Mouse (Mus musculus): Measurements from ENCODE around the gene Exo5.
A peak's percentile ranks its signal among the peaks of the same experiment; 100 is the strongest.

Gene Exo5

DNA sequence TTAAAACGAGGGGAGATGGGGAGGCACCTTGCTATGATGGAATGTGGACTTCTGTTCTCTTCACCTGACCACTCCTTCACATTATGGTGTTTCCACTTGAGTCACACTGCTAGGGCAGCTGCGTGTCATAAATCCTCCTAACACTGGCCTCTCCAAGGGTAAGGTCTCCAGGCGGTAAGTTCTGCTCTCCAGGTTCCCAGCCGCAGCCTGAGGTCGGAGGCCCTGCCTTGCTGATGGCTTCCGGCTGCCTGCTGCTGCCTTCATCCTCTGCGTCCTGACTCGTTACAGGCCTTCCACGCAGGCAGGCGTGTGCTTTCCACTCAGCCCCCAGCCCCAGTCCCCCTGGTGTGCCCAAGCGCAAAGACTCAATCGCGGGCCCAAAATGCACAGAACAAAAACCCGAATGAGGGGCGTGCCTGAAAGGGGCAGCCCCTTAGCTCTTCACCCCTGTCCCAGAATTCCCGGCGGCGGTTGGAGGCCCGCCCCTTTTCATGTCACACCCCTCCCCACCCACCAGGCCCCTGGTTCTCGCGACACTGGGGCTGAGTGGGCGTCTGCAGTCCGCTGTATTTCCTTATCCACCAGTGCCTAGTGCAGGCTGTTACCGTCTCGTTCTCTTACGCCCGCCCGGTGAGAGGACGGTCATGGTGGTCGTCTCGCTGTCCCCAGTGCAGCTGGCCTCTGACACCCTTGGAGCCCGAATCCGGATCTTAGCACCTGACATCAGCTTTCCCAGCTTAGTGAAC, at the start of gene Exo5:
TSS of gene Exo5 (minus strand) at position 464 of the 746 bp plus-strand sequence.
- peak; percentile 96 for DNase-seq (ENCODE audit: low spot score)

GRCm38 (mm10) chr4:120971842-120972241, 47.0 kb upstream of the Exo5 start:
- DNase-seq (ENCODE audit: low spot score), result no peak

- DNase-seq (ENCODE audit: low spot score), result peak; percentile 59
Measured at GRCm38 (mm10) chr4:120969382-120970146, 44.7 kb upstream of the Exo5 start.

- no peak for DNase-seq (ENCODE audit: low spot score)
Measured at GRCm38 (mm10) chr4:120968486-120968885, 43.7 kb upstream of the Exo5 start.

- no peak for DNase-seq (ENCODE audit: low spot score)
Measured at GRCm38 (mm10) chr4:120955586-120955985, 30.8 kb upstream of the Exo5 start.

- no peak for DNase-seq (ENCODE audit: low spot score)
Measured at GRCm38 (mm10) chr4:120953667-120954066, 28.9 kb upstream of the Exo5 start.

- DNase-seq (ENCODE audit: low spot score), result no peak
Measured at GRCm38 (mm10) chr4:120953038-120953437, 28.2 kb upstream of the Exo5 start.

DNA sequence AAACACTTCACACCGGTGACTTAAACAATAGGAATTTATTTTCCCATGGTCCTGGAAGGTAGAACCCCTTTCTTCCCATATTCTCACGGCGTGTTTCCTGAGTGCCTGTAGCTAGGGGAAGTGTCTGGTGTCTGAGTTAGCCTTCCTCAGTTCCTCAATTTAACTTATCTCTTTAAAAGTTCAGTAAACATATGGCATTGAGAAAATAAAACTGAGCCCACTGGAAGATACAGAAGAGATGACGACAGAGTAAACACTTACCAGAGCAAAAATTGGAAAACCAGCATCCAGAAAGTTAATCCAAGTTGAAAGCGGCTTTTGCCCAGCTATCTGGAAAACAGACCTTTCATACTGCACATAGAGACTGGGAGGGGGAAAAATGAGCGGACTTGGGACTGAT, 27.3 kb upstream of the Exo5 start:
- DNase-seq (ENCODE audit: low spot score), result no peak

GRCm38 (mm10) chr4:120951428-120951973, 26.7 kb upstream of the Exo5 start, which contains the start of gene Zfp69:
Gene Zfp69 (minus strand): TSS chr4:120951699.
- peak; percentile 95 for DNase-seq (ENCODE audit: low spot score)

DNA sequence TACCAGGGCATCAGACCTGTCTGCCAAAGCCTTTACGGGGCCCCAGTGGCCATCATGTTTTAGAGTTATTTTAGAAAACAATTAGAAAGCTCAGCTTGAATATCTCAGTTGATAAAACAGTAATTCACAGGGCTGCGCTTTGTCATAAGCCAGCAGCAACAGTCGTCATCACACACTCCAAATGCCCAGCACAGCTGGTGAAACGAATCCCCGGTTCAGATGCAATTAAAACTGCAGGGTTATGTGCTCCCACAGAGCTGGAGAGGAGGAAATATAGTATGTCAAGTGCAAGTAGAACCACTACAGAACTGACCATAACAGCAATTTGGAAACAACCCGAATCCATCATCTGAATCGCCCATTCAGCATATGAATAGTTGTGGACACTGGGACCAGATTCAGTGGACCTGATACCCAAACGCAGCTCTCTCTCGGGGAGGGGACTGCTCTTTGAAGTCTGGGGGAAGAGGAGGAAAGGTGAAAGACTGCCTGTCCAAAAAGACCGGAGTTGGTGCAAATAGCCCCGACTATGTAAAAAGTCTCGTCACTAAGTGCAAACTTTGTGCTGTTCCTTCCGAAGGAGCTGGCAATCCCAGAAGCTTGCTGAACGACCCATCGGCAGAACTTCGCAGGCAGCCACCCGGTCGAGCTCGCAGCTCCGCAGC, 26.1 kb upstream of the Exo5 start:
- no peak for DNase-seq (ENCODE audit: low spot score)

DNA sequence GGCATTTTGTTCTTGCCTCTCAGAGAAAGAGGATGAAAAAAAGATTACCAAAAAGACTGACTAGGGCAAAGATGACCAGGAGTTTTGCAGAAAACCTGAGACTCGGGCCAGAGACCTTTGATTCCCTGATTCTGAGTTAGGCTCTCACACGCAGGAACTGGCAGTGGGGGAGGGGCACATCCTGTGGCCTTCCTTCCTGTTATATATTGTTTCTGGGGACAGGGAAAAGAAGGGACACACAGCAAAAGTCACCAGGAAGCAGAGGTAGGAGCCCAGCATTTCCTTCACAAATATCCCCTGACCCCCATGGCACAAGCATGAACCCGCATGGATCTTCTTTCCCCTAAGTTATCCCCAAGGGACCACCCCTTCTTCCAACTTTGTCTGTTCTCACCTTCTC, 24.1 kb upstream of the Exo5 start:
- DNase-seq (ENCODE audit: low spot score), result no peak

GRCm38 (mm10) chr4:120935006-120935405, 10.2 kb upstream of the Exo5 start:
- no peak for DNase-seq (ENCODE audit: low spot score)

DNA sequence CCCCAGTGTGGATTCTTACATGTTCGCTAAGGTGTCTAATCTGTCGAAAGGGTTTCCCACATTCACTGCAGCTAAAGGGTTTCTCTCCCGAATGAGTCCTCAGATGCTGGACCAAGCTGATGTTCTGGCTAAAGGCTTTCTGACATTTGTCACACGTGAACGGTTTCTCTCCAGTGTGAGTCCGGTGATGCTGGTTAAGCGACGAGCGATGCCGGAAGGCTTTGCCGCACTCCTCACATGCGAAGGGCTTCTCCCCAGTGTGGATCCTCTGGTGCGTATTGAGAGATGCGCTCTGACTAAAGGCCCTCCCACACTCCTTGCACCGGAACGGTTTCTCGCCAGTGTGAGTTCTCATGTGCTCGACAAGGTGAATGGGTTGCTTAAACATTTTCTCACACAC, 5.9 kb upstream of the Exo5 start:
- DNase-seq (ENCODE audit: low spot score), result peak; percentile 33

DNA sequence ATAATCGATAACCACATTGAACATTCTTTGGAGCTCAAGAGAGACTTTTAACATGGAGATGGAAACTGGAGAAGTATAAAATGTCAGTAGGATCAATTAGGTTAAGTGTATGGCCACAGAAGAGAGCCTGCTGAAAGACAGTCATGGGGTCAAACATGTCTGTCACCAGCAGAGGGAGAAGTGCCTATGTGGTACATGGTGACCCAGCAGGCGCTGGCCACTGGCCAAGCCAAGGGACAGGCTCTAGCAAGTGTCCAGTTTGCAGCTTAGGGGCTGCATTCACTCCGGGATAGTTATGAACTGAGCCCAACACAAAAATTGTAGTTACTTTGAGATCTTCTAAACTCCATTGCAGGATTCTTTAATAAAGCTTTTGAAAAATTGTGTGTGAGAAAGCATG, 3.9 kb upstream of the Exo5 start:
- DNase-seq (ENCODE audit: low spot score), result peak; percentile 66

GRCm38 (mm10) chr4:120925386-120925785, 569 bp upstream of the Exo5 start:
- DNase-seq (ENCODE audit: low spot score), result no peak

- no peak for DNase-seq (ENCODE audit: low spot score)
Measured at GRCm38 (mm10) chr4:120921461-120921860, 3.4 kb downstream of the Exo5 start.

DNA sequence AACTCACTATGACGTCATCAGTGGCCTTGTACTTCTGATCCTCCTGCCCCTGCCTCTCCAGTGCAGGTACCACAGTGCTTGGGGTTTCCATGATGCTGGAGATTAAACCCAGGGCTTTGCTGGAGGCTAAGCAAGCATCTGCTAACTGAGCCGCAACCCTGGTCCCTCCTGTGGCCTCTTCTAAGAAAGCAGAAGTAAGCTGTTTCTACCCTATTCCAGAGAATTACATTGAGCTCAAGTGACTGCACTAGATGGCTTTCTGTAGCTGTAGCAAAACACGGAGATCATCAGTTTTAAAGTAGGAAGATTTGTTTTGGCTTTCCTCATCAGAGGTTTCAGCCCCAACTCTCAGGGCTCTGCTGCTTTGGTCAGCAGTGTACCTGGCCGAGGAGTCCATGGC, 10.3 kb downstream of the Exo5 start:
- no peak for DNase-seq (ENCODE audit: low spot score)

DNA sequence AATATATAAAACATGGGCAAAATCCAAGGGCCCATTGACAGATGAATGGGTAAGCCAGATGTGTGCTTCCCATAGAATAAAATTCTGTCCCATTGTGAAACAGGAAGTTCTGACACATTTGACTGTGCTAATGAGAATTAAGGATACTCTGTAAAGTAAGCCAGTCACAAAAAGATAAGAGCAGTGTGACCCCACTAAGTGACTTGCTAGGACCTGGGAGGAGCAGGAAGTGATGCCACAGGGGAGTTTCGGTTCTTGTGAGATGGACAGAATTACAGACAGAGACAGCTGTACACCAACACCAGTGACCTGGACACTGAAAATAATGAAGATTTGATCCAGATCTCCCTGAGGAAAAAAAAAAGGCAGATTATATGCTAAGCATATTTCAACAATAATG, 11.0 kb downstream of the Exo5 start:
- no peak for DNase-seq (ENCODE audit: low spot score)

DNA sequence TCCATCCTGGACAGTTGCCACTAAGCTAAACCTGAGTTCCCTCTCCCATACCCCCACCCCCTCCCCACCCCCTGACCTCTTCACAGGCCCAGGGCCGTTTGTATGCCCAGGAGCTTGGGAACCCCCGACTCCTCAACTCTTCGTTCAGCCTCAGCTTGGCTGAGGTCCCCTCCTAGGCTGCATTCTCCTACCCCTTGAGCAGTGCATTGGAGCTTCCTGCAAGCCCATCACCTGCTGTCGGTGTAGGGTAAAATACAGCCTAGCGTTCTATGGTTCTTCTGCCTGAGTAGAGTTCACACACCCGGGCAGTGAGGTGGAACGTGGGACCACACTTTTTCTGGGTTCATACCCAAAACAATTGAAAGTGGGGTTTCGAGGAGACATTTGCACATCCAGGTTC, 11.4 kb downstream of the Exo5 start:
- no peak for DNase-seq (ENCODE audit: low spot score)

DNA sequence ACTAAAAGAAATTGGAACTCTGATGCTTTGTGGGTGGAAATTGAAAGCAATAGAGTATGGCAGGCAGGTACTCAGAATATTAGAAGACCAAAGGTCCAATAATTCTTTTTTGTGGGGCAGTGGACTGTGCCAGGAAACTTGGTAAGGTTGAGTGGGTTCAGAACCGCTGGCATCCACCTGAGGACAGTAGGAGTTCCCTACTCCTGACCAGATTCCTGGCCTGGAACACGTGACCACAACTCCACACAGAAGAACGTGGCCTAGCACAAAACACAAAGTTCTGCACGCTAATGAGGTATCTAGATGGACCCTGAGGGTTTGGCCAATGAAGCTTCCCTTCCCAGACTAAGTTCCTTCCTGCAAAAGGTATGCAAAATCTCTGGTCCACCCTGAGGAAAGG, 12.0 kb downstream of the Exo5 start:
- no peak for DNase-seq (ENCODE audit: low spot score)

DNA sequence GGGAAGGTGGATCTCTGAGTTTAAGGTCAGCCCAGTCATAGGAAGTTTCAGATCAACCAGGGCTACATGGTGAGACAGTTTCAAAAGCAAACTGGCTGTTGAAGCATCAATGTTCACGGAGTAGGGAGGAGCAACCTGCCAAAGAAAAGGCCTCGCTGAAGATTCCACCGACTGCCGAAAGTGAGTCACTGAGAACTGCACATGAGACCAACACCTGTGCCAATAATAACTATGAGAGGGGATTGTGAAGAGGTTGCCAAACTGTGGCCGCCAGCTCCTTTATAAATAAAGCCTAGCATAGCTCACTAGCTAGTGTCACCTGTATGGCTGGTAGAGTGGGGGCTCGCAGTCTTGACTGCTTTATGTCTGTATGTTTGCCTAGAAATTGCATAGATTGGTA, 13.7 kb downstream of the Exo5 start:
- DNase-seq (ENCODE audit: low spot score), result no peak

- DNase-seq (ENCODE audit: low spot score), result peak; percentile 72
Measured at GRCm38 (mm10) chr4:120909558-120910150, 15.2 kb downstream of the Exo5 start.

All from testis, postnatal 10 days (tissue).